Mouse (Mus musculus): ENCODE data around the gene P2rx2. TPM values are rescaled to one million over a fixed set of nuclear protein-coding genes. Genes with fewer than 3 reads are reported as not detected.

P2rx2 gene
- not detected in 2 replicates for polyA plus RNA-seq (2015; fragmentation: Nextera tagmentation; extraction: Ambion mirVana)

DNA sequence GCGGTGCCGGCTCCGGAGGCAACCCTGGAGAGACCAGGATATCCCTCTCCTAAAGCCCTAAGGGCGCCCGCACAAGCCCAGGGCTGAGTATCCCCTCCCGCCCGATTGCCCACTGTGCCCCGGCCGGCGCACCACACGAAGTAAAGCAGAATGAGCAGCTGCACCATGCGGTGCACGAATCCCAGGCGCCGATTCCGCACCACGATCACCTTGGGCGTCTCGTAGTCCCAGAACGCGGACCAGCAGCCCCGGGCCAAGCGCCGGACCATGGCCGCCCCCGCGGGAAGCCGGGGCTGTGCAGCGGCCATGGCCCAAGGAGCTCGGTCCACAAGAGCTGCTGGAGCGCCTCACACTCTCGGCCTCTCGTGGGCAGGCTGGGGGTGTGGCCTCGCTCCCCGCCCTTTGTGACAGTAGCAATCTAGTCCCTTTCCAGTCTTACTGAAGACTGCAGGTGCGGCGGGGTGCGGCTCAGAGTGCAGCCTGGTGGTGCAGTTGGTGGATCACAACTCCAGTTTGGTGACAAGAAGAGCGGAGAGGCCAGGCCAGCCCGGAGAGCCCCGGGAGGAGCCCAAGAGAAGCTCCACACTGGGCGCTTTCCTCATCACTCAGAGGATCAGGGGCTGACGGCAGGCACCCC lies at the start of gene P2rx2:
Gene P2rx2 (minus strand): TSS at position 565 of the 637 bp plus-strand sequence.

DNA sequence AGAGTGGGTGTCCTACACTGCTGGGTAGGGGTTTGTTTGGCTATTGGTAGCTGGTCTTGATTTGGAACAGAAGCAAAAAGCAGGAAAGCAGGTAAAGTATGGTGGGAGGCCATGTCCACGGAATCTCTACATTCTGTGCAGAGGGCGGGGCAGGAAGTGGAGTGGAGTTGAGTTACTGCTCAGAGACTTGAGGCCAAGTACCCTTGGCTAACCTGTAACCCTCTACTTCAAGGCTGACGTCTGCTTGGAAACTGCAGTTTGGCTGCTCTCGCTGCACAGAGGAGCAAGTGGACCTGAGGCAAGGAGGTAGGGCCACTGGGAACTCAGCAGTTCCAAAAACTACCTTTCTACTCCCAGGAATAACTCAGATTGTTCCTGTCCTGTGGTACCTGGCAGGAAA lies 1.5 kb upstream of the P2rx2 start, which contains the start of gene Lrcol1:
Gene Lrcol1 (plus strand): TSS at position 207 of the 400 bp plus-strand sequence.

Other genes with a start within 250 kb of the P2rx2 start
- gene Gm35315, start 248.8 kb downstream of the P2rx2 start, polyA plus RNA-seq (2015; fragmentation: Nextera tagmentation; extraction: Ambion mirVana) = 0.07 and 0.22 TPM in 2 replicates
- gene Plcxd1, start 243.2 kb downstream of the P2rx2 start, polyA plus RNA-seq (2015; fragmentation: Nextera tagmentation; extraction: Ambion mirVana) = 0.41 and 0.63 TPM in 2 replicates
- 16.2 and 18.0 TPM in 2 replicates for gene Gtpbp6, start 235.0 kb downstream of the P2rx2 start, polyA plus RNA-seq (2015; fragmentation: Nextera tagmentation; extraction: Ambion mirVana)
- 1.5 and 2.1 TPM in 2 replicates for gene Zfp605, start 233.1 kb downstream of the P2rx2 start, polyA plus RNA-seq (2015; fragmentation: Nextera tagmentation; extraction: Ambion mirVana)
- gene Chfr, start 207.4 kb downstream of the P2rx2 start, polyA plus RNA-seq (2015; fragmentation: Nextera tagmentation; extraction: Ambion mirVana) = 16.7 and 16.9 TPM in 2 replicates
- gene Golga3, start 166.5 kb downstream of the P2rx2 start, polyA plus RNA-seq (2015; fragmentation: Nextera tagmentation; extraction: Ambion mirVana) = 12.1 and 13.1 TPM in 2 replicates
- gene Ankle2, start 112.2 kb downstream of the P2rx2 start, polyA plus RNA-seq (2015; fragmentation: Nextera tagmentation; extraction: Ambion mirVana) = 14.5 and 15.8 TPM in 2 replicates
- 29.3 and 29.9 TPM in 2 replicates for gene Pgam5, start 73.3 kb downstream of the P2rx2 start, polyA plus RNA-seq (2015; fragmentation: Nextera tagmentation; extraction: Ambion mirVana)
- gene Pxmp2, start 57.0 kb downstream of the P2rx2 start, polyA plus RNA-seq (2015; fragmentation: Nextera tagmentation; extraction: Ambion mirVana) = 31.1 and 31.2 TPM in 2 replicates
- gene Pole, start 56.9 kb downstream of the P2rx2 start, polyA plus RNA-seq (2015; fragmentation: Nextera tagmentation; extraction: Ambion mirVana) = 3.4 and 3.5 TPM in 2 replicates
- not detected in 2 replicates for gene Lrcol1, start 1.5 kb upstream of the P2rx2 start, polyA plus RNA-seq (2015; fragmentation: Nextera tagmentation; extraction: Ambion mirVana)
- gene Fbrsl1, start 105.3 kb upstream of the P2rx2 start, polyA plus RNA-seq (2015; fragmentation: Nextera tagmentation; extraction: Ambion mirVana) = 6.8 and 9.2 TPM in 2 replicates
- 0.15 and 0.21 TPM in 2 replicates for gene Galnt9, start 201.1 kb upstream of the P2rx2 start, polyA plus RNA-seq (2015; fragmentation: Nextera tagmentation; extraction: Ambion mirVana)

Data from skeletal muscle tissue, postnatal 0 days (tissue).